Mouse (Mus musculus): ENCODE measurements around the gene Runx2.

GRCm38 (mm10) chr17:44565311-44565831 is 249.2 kb downstream of the Runx2 start:
- TF ChIP-seq POLR2A (IDR thresholded peaks at IDR 0.05; ENCODE audit: control insufficient read depth in 1 of 2, insufficient read depth in 1 of 2, low read depth in 1 of 2, low read length in 2 of 2, poor library complexity in 1 of 2), result no peak
- TF ChIP-seq POLR2AphosphoS5 (IDR thresholded peaks at IDR 0.05; ENCODE audit: borderline replicate concordance, low read depth, low read length), result no peak
- no peak for TF ChIP-seq CTCF (IDR thresholded peaks at IDR 0.05 in 2 of 3, conservative IDR thresholded peaks at IDR 0.05 in 1 of 3; ENCODE audit: control insufficient read depth in 1 of 3, insufficient read depth in 1 of 3, low read depth in 2 of 3, low read length in 3 of 3, poor library complexity in 1 of 3, severe bottlenecking in 1 of 3)
- no peak for TF ChIP-seq MYC (IDR thresholded peaks at IDR 0.05; ENCODE audit: low read depth, low read length)
- no peak for TF ChIP-seq CHD1 (IDR thresholded peaks at IDR 0.05; ENCODE audit: low read depth, low read length)
- no peak for TF ChIP-seq POLR2AphosphoS2 (IDR thresholded peaks at IDR 0.05; ENCODE audit: low read length)
